Mouse (Mus musculus) intestine, postnatal 0 days (tissue): ENCODE measurements around the gene Zcchc2. TPM values are rescaled to one million over a fixed set of nuclear protein-coding genes. Genes with fewer than 3 reads are reported as not detected.

Source experiments
- ATAC-seq: fragments of 200-750 bp; cut with Nextera tagmentation; 2 replicates; pipeline ENCODE4 v1.8.0; 2017; ENCODE audit warnings: mild to moderate bottlenecking, moderate TSS enrichment, moderate library complexity
- H3K27ac ChIP-seq: fragments of 300-500 bp; sonication (generic); 2 replicates; pipeline ENCODE4 v1.5.1; 2014; ENCODE audit warnings: mild to moderate bottlenecking, low read depth, low read length, moderate library complexity
- H3K27me3 ChIP-seq: fragments of 300-500 bp; sonication (generic); replicated peaks from 2 replicates; pipeline ENCODE4 v1.6.1; 2014; ENCODE audit warnings: low read length, mixed read lengths; ENCODE audit not compliant: control insufficient read depth, insufficient read depth
- H3K36me3 ChIP-seq: fragments of 300-500 bp; sonication (generic); 2 replicates; pipeline ENCODE4 v1.6.1; 2014; ENCODE audit warnings: mild to moderate bottlenecking, moderate library complexity; ENCODE audit not compliant: control insufficient read depth, insufficient read depth
- H3K4me1 ChIP-seq: fragments of 300-500 bp; sonication (generic); replicated peaks from 2 replicates; pipeline ENCODE4 v1.6.1; 2014; ENCODE audit warnings: antibody characterized with exemption, low read length, mixed read lengths; ENCODE audit not compliant: control insufficient read depth, insufficient read depth
- H3K4me2 ChIP-seq: fragments of 300-500 bp; sonication (generic); replicated peaks from 2 replicates; pipeline ENCODE4 v1.6.1; 2014; ENCODE audit warnings: low read depth, mild to moderate bottlenecking, moderate library complexity
- H3K4me3 ChIP-seq: fragments of 300-500 bp; sonication (generic); 2 replicates; pipeline ENCODE4 v1.5.1; 2014; ENCODE audit warnings: low read depth, low read length
- H3K9ac ChIP-seq: fragments of 300-500 bp; sonication (generic); 2 replicates; pipeline ENCODE4 v1.6.1; 2014; ENCODE audit warnings: mild to moderate bottlenecking, low read depth, low read length
- H3K9me3 ChIP-seq: fragments of 300-500 bp; sonication (generic); 2 replicates; pipeline ENCODE4 v1.6.1; 2016; ENCODE audit warnings: mixed run types; ENCODE audit not compliant: control insufficient read depth
- CTCF ChIP-seq: sonication (generic); IDR thresholded peaks from 2 replicates; pipeline ENCODE4 v1.5.1; 2016; ENCODE audit warnings: low read depth, mild to moderate bottlenecking, control low read depth, antibody characterized with exemption, moderate library complexity
- WGBS: fragments of 180-500 bp; shearing (Covaris S2); extraction: QIAGEN DNeasy Blood & Tissue Kit; methylation state at CpG from one replicate; pipeline ENCODE4 v1.1.7; 2014; 5-methylcytosine and 5-hydroxymethylcytosine counted together
- polyA plus RNA-seq: library from polyadenylated mRNA; unstranded; fragments of >200 nt; fragmentation: Nextera tagmentation; extraction: Ambion mirVana; gene quantifications from 2 replicates; pipeline ENCODE4 v1.2.1, GENCODE M21; 2015

Gene Zcchc2
- polyA plus RNA-seq, 1 experiment from 2014 or later = 1.6 TPM

DNA sequence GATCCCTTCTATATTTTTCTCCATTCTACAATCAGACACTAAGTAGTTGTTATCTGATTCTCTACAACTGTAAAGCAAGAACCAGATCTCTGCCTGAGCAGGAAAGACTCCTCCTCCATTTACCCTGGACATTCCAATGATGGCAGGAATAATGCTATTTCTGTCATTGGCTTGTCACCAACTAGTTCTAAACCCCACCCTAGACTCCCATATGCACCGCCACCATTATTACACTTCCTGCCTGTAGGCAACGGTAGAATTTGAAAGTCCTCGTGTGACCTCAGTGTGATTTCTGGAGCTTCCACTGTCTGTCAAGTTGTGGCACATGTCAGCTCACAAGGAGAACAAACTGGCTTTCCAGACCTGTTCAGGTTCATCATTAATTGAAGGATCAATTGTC lies 74.1 kb downstream of the Zcchc2 start:
- H3K27ac ChIP-seq = no peak overlapping the region
- H3K4me1 ChIP-seq = no peaks in the 10 kb centered on the region
- TF ChIP-seq CTCF = no peak
- 59% methylated on average over 3 of the region's 3 CpGs for WGBS
- H3K4me3 ChIP-seq = no peak overlapping the region
- no peaks in the 10 kb centered on the region for H3K9me3 ChIP-seq
- H3K4me2 ChIP-seq = no peak overlapping the region
- no peaks in the 10 kb centered on the region for H3K36me3 ChIP-seq
- no peak overlapping the region for H3K9ac ChIP-seq
- 0 out of 2 replicates have a peak, but pooled peaks cover 2% of the 10 kb centered on the region for H3K27me3 ChIP-seq
- no peak for ATAC-seq

DNA sequence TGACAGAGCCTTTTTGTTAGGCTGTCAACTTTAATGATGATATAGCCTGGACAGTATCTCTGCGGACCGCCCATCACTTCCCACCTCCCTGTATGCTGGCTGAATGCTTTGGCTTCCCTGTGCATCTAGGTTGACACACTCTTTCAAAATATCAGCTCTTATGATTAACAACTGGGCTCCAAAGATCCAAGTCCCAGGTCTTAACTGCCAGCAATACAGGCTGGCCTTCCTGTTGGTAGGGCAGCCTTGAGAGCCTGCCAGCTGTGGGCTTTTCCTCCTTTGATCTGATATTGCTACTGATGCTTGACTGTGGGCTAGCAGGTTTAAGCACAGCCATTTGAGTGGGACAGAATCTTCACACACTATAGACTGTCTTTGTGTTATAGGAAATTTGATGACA lies 74.5 kb downstream of the Zcchc2 start:
- Histone ChIP-seq H3K27ac (no peak overlapping the region), H3K4me2 (no peak overlapping the region), H3K9me3 (no peaks in the 10 kb centered on the region), H3K9ac (no peak overlapping the region), H3K4me1 (no peaks in the 10 kb centered on the region), H3K4me3 (no peak overlapping the region), H3K36me3 (no peaks in the 10 kb centered on the region), H3K27me3 (0 out of 2 replicates have a peak, but pooled peaks cover 4% of the 10 kb centered on the region)
- TF ChIP-seq CTCF = no peak
- ATAC-seq = no peak
- 90% methylated on average over 2 of the region's 2 CpGs for WGBS

DNA sequence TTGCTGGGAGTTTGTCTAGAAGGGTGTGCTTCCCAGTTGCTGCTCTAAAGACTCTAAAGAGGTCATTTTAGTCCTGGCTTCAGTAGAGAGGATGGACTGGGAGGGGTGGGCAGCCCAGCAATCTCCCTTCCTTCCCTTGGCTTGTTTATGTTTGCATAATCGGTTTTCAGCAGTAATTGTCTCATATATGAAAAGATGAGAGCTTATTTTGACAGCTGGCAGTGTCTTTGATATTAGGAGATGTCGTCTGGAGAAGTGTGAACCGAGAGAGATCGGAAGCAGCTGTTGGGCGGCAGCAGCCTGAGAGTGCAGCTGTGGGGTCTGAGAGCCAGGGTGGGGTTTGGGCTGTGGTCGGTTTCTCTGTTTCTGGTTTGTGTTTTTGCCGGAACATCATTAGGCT lies 75.5 kb downstream of the Zcchc2 start:
- WGBS = 39% methylated on average over 7 of the region's 7 CpGs
- H3K27me3 ChIP-seq = peaks cover 7% of the 10 kb centered on the region; the same call in 1 of the 2 replicates
- H3K9me3 ChIP-seq = no peaks in the 10 kb centered on the region
- no peaks in the 10 kb centered on the region for H3K4me1 ChIP-seq
- no peak overlapping the region for H3K4me3 ChIP-seq
- ATAC-seq = no peak
- no peak overlapping the region for H3K27ac ChIP-seq
- TF ChIP-seq CTCF = no peak
- H3K9ac ChIP-seq = no peak overlapping the region
- H3K36me3 ChIP-seq = no peaks in the 10 kb centered on the region
- no peak overlapping the region for H3K4me2 ChIP-seq

DNA sequence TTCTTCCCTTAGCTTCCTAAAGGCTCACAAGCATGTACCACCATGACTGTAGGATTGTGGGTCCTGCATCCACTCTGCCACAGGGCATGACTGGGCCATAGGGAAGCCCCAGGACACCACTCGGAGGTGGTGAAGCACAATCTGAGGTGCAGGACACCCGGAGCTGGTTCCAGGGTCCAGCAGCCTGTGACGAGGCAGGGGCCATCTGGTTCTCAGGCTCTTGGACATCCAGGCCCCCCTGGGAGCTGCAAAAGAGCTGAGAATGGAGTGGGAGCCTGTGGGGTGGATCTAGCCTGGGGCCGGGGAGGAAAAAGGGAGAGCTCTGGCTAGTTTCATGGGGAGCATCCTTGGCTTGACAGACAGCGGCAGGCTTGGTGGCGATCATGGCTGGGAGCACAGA lies 77.1 kb downstream of the Zcchc2 start:
- 86% methylated on average over 6 of the region's 6 CpGs for WGBS
- no peak overlapping the region for H3K4me3 ChIP-seq
- no peak for TF ChIP-seq CTCF
- no peak overlapping the region for H3K27ac ChIP-seq
- no peaks in the 10 kb centered on the region; the same call in 1 of the 2 replicates for H3K4me1 ChIP-seq
- H3K27me3 ChIP-seq = peaks cover 12% of the 10 kb centered on the region; the same call in 1 of the 2 replicates
- no peaks in the 10 kb centered on the region for H3K9me3 ChIP-seq
- H3K36me3 ChIP-seq = no peaks in the 10 kb centered on the region
- H3K9ac ChIP-seq = no peak overlapping the region
- no peak overlapping the region for H3K4me2 ChIP-seq
- no peak for ATAC-seq

DNA sequence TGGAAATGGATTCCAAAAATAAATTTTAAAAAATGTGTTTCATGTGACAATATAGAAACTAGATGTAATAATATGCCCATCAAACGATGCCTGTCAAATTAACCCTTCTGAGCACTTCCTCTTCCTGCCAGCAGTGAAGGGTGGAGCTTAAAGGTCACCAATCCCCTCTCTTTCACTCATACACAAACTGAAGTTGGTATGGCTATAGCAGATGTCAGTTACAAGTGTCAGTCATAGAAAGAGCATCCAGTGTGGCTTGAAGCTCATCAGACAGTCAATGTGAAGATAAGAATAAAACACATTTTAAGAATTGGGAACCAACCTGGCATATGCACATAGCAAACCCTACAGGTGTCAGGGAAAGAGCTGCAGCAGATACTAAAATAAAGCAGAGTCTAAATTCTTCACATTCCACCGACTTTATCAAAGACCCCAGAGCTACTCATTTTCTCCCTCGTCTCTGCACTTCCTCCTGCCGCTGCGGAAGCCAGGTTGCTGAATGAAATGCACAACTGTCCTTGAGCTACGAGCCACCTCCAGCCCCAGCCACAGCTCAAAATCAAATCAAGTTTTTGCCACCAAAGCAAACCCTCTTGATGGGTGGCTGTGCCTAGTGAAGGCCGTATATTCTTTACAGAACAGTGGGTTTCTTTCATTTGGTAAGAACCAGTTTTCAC lies 79.8 kb downstream of the Zcchc2 start:
- H3K4me2 ChIP-seq = no peak overlapping the region
- peaks cover 12% of the 10 kb centered on the region; the same call in 1 of the 2 replicates for H3K27me3 ChIP-seq
- 60% methylated on average over 7 of the region's 7 CpGs for WGBS
- H3K27ac ChIP-seq = no peak overlapping the region
- no peak overlapping the region for H3K9ac ChIP-seq
- H3K4me1 ChIP-seq = no peaks in the 10 kb centered on the region; the same call in 1 of the 2 replicates
- no peak for TF ChIP-seq CTCF
- H3K9me3 ChIP-seq = no peaks in the 10 kb centered on the region
- H3K36me3 ChIP-seq = no peaks in the 10 kb centered on the region
- ATAC-seq = no peak
- H3K4me3 ChIP-seq = no peak overlapping the region

DNA sequence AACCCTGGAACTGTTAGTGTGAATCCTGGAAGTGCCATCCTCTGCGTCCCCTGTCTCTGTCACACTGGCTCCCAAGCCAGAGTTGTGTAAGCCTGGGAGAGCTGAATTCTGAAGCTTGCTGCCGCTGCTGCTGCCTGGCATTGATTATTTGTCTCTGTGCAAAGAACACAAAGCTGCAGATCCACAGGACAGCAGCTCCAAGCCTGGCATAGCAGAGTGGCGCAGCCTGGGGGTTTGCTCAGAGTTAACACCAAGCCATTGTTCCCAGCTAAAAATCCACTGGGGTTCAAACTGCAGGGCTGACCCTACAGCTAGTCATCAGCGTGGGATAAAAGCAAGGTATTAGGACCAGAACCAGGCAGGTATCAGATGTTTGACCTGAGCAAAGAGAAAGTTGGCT lies 80.6 kb downstream of the Zcchc2 start:
- no peak for TF ChIP-seq CTCF
- Histone ChIP-seq H3K27me3 (peaks cover 12% of the 10 kb centered on the region; the same call in 1 of the 2 replicates), H3K4me2 (no peak overlapping the region), H3K9ac (no peak overlapping the region), H3K4me1 (no peaks in the 10 kb centered on the region; the same call in 1 of the 2 replicates), H3K9me3 (no peaks in the 10 kb centered on the region), H3K27ac (no peak overlapping the region), H3K36me3 (no peaks in the 10 kb centered on the region), H3K4me3 (no peak overlapping the region)
- 68% methylated on average over 4 of the region's 4 CpGs for WGBS
- no peak for ATAC-seq
